Mouse (Mus musculus) retina, postnatal 1 day (tissue): ENCODE measurements around the gene Hormad2.

Source experiments
- DNase-seq: peaks from one replicate; pipeline ENCODE4 v3.0.0-alpha.2; 2012

Gene Hormad2

DNA sequence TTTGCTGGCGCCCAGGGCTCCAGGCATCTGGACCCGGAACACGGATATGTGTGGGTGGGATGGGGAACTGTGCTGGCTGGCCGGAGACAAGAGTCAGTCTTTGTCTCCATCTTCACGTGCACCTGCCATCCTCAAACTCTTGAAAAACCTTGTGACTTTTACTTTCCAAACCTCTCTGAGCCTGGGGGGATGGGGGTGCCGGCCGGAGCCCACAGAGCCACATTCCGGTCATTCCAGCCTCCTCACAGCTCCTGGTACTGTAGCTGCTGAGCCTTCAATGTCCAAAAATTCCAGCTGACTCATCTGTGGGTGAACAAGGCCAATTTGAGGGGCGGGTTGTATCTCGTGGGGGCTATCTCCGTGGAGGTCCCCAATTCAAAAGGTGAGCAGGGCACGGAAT lies 141.7 kb downstream of the Hormad2 start:
- no peak for DNase-seq

DNA sequence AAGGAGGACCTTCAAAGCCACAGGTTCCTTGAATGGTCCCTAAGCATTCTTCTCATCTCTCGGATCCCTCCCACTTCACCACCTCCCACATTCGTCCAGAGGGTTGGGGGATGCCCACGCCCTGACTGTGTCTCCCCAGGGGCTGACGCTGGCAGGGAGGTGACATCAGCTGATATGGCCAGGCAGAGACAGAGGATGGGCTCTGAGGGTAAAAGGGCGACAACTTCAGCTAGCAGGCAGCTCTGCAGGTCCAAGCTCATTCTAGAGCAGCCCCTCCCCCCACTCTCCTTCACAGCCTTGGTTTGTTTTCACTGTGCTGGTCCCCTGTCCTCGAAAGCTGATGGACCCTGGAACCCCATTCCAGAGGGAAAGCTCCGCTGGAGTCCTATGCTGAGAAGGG lies 142.3 kb downstream of the Hormad2 start:
- no peak for DNase-seq

- no peak for DNase-seq
Measured at GRCm38 (mm10) chr11:4297753-4298152, 143.2 kb downstream of the Hormad2 start.

- no peak for DNase-seq
Measured at GRCm38 (mm10) chr11:4296610-4297275, 144.2 kb downstream of the Hormad2 start.
